Mouse (Mus musculus) layer of hippocampus, adult 2 months (tissue): ENCODE results near the gene Lrrc4c. TPM values are rescaled to one million over a fixed set of nuclear protein-coding genes. Genes with fewer than 3 reads are reported as not detected.

ENCODE experiments used
- DNase-seq, 2 experiments: peaks; one replicate each; pipeline ENCODE4 v3.0.0; 2022; ENCODE audit warnings: low spot score in 2 of 2
- H3K27ac ChIP-seq: fragments of 200-600 bp; 2 replicates; pipeline ENCODE4 v1.8.1; 2022
- H3K4me3 ChIP-seq: fragments of 200-600 bp; 2 replicates; pipeline ENCODE4 v1.8.1; 2022; ENCODE audit warnings: mild to moderate bottlenecking
- CTCF ChIP-seq: fragments of 200-600 bp; conservative IDR thresholded peaks from 2 replicates; pipeline ENCODE4 v1.8.1; 2022; ENCODE audit warnings: antibody characterized with exemption, mild to moderate bottlenecking, moderate library complexity
- total RNA-seq, 2 experiments: library from RNA; stranded (reverse); gene quantifications; 2 replicates each; pipeline ENCODE4 v1.2.3; 2021

Gene Lrrc4c
- total RNA-seq, 2 experiments from 2014 or later = 66.9 to 68.3 TPM

DNA sequence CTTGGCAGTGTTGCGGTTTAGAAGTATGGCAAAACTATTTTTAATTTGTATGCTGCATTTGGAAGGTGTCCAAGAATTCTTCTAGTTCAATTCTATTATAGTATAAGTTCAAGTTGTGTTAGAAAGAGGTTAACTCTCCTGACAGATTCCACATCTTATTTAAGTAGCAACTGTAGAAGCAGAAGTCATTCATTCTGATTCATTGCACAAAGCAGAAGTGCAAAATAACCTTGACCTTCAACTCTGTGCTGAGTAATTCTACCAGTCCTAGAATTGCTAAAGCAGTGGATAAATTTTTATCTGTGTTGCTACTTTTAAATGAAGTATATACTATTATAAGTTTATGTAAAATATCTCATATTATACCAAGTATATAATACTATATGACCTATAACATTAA is 916.1 kb downstream of the Lrrc4c start:
- no peak for DNase-seq
- no peak for TF ChIP-seq CTCF
- Histone ChIP-seq H3K4me3 (no peak overlapping the region), H3K27ac (no peak overlapping the region)

DNA sequence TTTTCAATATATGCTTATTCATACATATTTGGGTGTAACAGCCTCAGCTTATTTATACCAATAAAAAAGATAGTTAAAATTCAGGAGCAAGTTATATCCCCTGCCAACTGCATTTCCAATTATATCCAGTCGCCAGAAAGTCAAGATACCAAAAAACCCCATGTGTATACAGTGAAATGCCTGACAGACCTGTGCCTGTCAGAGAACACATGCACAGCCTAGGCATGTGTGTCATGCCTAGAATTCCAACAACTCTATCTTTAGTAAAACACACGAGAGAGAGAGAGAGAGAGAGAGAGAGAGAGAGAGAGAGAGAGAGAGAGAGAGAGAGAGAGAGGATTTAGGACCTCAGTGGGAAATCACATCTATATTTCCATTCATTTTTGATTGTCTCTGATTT is 956.7 kb downstream of the Lrrc4c start:
- TF ChIP-seq CTCF = no peak
- DNase-seq = no peak
- H3K4me3 ChIP-seq = no peak overlapping the region
- no peak overlapping the region for H3K27ac ChIP-seq

GRCm38 (mm10) chr2:97284986-97285385 is 967.0 kb downstream of the Lrrc4c start:
- no peak overlapping the region for H3K4me3 ChIP-seq
- DNase-seq = no peak
- H3K27ac ChIP-seq = no peak overlapping the region
- TF ChIP-seq CTCF = no peak

- no peak for TF ChIP-seq CTCF
- H3K27ac ChIP-seq = no peak overlapping the region
- DNase-seq = no peak
- no peak overlapping the region for H3K4me3 ChIP-seq
These were observed 976.2 kb downstream of the Lrrc4c start for GRCm38 (mm10) chr2:97294216-97294615.

DNA sequence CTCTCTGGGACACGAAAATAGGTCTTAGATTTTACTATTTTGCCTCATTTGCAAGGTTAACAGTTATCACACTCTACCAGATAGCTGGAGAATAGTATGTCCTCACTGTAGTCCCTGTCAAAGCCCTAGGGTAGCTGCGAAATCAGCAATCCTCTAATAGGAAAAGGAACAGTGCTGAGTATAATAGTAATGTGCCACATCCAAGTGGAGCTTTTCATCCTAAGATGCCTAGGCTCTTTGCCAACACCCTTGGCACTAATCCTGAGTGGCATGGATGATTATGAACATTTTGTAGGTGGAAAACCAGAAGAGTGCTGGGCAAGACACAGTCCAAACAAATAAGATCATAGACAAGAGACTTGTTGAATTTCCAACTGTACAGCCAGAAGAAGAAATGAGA is 981.7 kb downstream of the Lrrc4c start:
- DNase-seq = peak; percentile 13 to 20
- Histone ChIP-seq H3K27ac (no peak overlapping the region), H3K4me3 (no peak overlapping the region)
- no peak for TF ChIP-seq CTCF

DNA sequence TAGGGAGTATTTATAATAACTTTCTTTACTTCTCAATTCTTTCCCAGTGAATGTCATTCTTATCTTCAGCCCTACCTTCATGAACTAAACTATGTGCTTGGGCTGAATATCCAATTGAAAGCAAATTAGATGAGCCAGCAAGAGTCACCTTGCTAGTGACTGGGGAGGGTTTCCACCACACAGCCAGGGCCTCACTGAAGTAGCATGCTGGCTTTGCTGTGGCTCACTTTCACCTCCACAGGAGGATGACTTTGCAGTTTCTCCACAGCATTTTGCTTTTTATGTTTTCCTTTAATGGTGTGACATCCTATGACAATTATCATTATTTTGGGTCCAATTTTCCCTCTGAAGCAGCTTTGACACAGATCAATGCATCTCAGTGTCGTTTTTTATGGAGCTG is 1000.0 kb downstream of the Lrrc4c start:
- no peak for TF ChIP-seq CTCF
- Histone ChIP-seq H3K4me3 (no peak overlapping the region), H3K27ac (no peak overlapping the region)
- no peak for DNase-seq

DNA sequence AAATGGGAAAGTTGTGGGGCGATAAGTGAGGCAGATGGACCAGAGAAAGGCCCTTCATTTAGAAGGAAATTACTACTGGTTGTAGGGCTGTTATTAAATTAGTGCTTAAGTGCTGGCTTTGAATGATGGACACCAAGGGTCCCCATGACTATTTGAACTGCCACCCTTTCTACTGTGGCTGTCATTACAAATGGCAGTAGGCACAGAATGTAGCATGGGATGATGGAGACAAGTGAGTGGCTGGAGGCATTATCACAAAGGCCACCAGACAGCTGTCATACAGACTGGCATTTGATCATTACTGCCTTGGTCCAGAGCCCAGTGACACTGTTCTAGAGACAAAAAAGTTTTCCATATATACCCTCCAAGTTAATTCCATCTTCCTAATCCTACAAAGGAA is 1000.6 kb downstream of the Lrrc4c start:
- no peak for TF ChIP-seq CTCF
- H3K4me3 ChIP-seq = no peak overlapping the region
- DNase-seq = no peak
- no peak overlapping the region for H3K27ac ChIP-seq

DNA sequence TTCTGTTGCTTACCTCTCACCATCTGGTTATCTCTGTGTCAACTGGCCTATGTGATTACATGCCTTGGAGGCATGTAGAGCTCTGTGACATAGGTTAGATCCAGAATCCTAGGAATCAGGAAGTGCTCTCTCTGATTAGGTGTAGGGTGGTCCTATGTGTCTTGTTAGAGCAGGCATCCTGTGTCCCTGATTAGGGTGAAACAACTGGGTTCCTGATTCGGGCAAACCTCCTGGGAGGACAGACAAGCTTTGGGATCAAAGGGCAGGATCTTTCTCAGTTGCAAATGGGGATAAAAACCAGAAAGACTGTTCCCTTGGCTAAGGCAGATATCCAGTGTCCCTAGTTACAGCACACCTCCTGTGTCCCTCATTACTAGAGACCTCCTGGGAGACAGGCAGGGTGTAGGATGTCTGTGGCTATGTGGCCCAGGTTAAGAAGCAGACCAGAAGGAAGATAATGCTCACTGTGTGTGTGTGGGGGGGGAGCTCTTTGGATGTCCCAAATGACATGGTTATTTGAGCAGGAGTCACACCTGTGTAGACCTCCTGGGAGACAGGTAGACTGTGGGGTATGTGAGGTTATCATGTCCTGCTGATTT is 1014.2 kb downstream of the Lrrc4c start:
- DNase-seq = no peak
- Histone ChIP-seq H3K27ac (no peak overlapping the region), H3K4me3 (no peak overlapping the region)
- TF ChIP-seq CTCF = no peak

DNA sequence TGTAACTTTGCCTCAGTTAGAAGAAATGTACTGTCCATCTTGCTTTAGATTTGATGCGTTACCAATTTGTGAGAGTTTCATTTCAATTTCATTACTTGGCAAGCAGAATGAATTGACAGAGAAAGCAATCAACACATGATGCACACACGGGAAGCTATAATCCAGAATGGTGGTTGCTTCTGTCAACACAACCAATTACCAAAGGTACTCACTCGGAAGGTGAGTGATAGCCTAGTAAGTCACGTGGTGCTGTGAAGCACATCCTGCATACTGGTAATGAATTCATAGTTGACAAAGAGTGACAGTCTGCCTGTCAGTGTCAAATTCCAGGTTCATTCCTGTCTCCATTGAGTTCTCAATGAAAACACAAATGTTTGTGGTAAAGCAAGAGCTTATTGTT is 1021.7 kb downstream of the Lrrc4c start:
- no peak for TF ChIP-seq CTCF
- no peak overlapping the region for H3K4me3 ChIP-seq
- H3K27ac ChIP-seq = no peak overlapping the region
- DNase-seq = no peak

DNA sequence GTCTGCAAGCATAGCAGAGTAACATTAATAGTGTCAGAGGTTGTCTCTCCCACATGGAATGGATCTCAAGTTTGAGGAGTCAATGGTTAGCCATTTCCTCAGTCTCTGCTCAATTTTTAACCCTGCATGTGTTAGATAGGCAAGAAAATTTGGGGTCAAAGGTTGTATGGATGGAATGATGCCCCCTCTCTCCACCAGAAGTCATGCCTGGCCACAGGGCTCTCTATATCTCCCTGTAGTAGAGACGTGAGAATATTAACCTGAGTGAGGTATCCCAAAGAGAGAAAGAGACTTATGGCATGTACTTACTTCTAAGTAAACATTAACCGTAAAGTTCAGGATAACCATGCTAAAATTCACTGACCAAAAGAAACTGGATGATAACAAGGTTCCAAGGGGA is 1043.3 kb downstream of the Lrrc4c start:
- DNase-seq = no peak
- Histone ChIP-seq H3K4me3 (no peak overlapping the region), H3K27ac (no peak overlapping the region)
- TF ChIP-seq CTCF = no peak

DNA sequence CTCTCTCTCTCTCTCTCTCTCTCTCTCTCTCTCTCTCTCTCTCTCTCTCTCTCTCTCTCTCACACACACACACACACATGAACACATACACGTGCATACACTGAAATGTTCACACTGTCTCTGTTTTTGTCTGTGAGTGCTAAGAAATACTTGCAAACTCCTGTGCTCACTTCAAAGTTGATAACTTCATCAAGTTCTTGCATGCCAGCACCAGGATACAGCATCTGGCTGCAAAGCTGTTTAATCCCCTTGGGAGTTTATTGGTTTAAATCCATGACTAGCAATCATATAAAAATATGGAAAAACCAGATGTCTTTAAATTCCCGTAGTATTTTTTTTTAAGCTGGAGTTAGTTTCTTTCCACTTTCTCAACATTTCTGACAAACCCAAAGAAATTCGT is 1052.0 kb downstream of the Lrrc4c start:
- no peak for DNase-seq
- Histone ChIP-seq H3K27ac (no peak overlapping the region), H3K4me3 (no peak overlapping the region)
- no peak for TF ChIP-seq CTCF

GRCm38 (mm10) chr2:97391437-97391836 is 1073.5 kb downstream of the Lrrc4c start:
- Histone ChIP-seq H3K4me3 (no peak overlapping the region), H3K27ac (no peak overlapping the region)
- TF ChIP-seq CTCF = no peak
- no peak for DNase-seq

DNA sequence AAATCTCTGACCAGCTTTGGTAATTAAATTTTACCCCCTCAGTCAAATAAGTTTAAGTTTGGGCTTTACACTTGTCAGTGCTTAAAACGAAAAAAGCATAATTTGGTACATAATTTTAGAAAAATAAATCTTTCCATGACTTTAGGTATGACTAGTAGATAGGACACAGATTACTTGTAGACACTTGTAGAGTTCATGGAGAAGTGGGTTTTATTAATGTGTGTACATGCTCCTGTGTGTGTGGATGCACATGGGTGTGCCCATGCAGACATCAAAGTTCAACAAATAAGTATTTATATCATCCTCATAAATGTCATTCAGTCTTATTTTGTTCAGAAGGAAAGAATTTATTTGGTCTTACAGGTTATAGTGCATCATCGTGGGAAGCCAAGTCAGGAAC is 1073.9 kb downstream of the Lrrc4c start:
- DNase-seq = no peak
- TF ChIP-seq CTCF = no peak
- no peak overlapping the region for H3K4me3 ChIP-seq
- no peak overlapping the region for H3K27ac ChIP-seq

- TF ChIP-seq CTCF = no peak
- DNase-seq = no peak
- H3K27ac ChIP-seq = no peak overlapping the region
- no peak overlapping the region for H3K4me3 ChIP-seq
These were observed 1095.1 kb downstream of the Lrrc4c start for GRCm38 (mm10) chr2:97413066-97413465.
